In genomic region chr3:143369002-143369401, GRCm38 (mm10) we compare ENCODE assay signal across 23 mouse cellular contexts.
A peak's percentile ranks its signal among the peaks of the same experiment; 100 is the strongest.
DNase-seq lines count a peak whose midpoint lies in the region; ATAC-seq and TF ChIP-seq lines count a peak whose summit lies in the region.
"Had no signal": no experiment of that assay in that cellular context is flagged by ENCODE, and none has a peak within 500 bp of the region (broad histone marks: within the 10 kb centered on the region; RNA-seq: fewer than 3 reads in every experiment).

No protein-coding gene starts in this region.

- ATAC-seq in kidney, embryonic 16.5 days (ENCODE audit: low FRiP score, low TSS enrichment): no peak
- ATAC-seq in Patski: no peak
- no peak for ATAC-seq in liver, embryonic 11.5 days (replicated peaks; ENCODE audit: low FRiP score)
- ATAC-seq: forebrain, embryonic 13.5 days; forebrain, embryonic 15.5 days; forebrain, postnatal 0 days had no signal

- WGBS in kidney, embryonic 16.5 days: 97% methylated on average over 1 of the region's 1 CpGs
- 81% methylated on average over 1 of the region's 1 CpGs for WGBS in liver, embryonic 11.5 days

- no peaks in the 10 kb centered on the region for H3K36me3 ChIP-seq in kidney, embryonic 16.5 days (ENCODE audit: insufficient read depth, low read length)
- no peaks in the 10 kb centered on the region for H3K36me3 ChIP-seq in liver, embryonic 11.5 days (ENCODE audit: control insufficient read depth, insufficient read depth, low read length)
- H3K36me3 ChIP-seq: embryonic facial prominence, embryonic 10.5 days; embryonic facial prominence, embryonic 12.5 days; forebrain, embryonic 15.5 days; G1E had no signal

- no peaks in the 10 kb centered on the region for H3K9me3 ChIP-seq in kidney, embryonic 16.5 days (ENCODE audit: low read length)
- H3K9me3 ChIP-seq in liver, embryonic 11.5 days (ENCODE audit: control insufficient read depth, low read length): no peaks in the 10 kb centered on the region
- H3K9me3 ChIP-seq: embryonic facial prominence, embryonic 10.5 days; embryonic facial prominence, embryonic 12.5 days; forebrain, embryonic 13.5 days; forebrain, embryonic 15.5 days had no signal

- H3K4me1 ChIP-seq in kidney, embryonic 16.5 days (ENCODE audit: insufficient read depth, low read length): no peaks in the 10 kb centered on the region
- H3K4me1 ChIP-seq in liver, embryonic 11.5 days (replicated peaks; ENCODE audit: control insufficient read depth, insufficient read depth, low read length): no peaks in the 10 kb centered on the region
- H3K4me1 ChIP-seq: embryonic facial prominence, embryonic 10.5 days; embryonic facial prominence, embryonic 12.5 days; forebrain, embryonic 13.5 days; forebrain, embryonic 15.5 days had no signal

- POLR2A ChIA-PET in Patski (lab: Charles Lee): no interaction called here

- H3K27ac ChIP-seq in kidney, embryonic 16.5 days (ENCODE audit: low read length): no peak overlapping the region
- no peak overlapping the region for H3K27ac ChIP-seq in liver, embryonic 11.5 days (ENCODE audit: low read depth, low read length)
- H3K27ac ChIP-seq: embryonic facial prominence, embryonic 10.5 days; embryonic facial prominence, embryonic 12.5 days; forebrain, embryonic 13.5 days; forebrain, embryonic 15.5 days had no signal

- H3K4me2 ChIP-seq in kidney, embryonic 16.5 days (replicated peaks; ENCODE audit: low read depth, low read length): no peak overlapping the region
- H3K4me2 ChIP-seq in liver, embryonic 11.5 days: no peak overlapping the region
- H3K4me2 ChIP-seq: embryonic facial prominence, embryonic 12.5 days; forebrain, embryonic 13.5 days; forebrain, embryonic 15.5 days had no signal

- peak; percentile 33 for TF ChIP-seq CTCF in Patski (IDR thresholded peaks at IDR 0.05)

- in situ Hi-C loops in Patski (cut with MboI; ENCODE audit: low pct_unique_long_range_greater_than_20kb): no loop called here

- H3K9ac ChIP-seq in kidney, embryonic 16.5 days (replicated peaks; ENCODE audit: low read length): no peak overlapping the region
- no peak overlapping the region for H3K9ac ChIP-seq in liver, embryonic 11.5 days (ENCODE audit: low read depth, low read length)
- H3K9ac ChIP-seq: embryonic facial prominence, embryonic 12.5 days; forebrain, embryonic 13.5 days; forebrain, embryonic 15.5 days; forebrain, postnatal 0 days had no signal

- no peak overlapping the region for H3K4me3 ChIP-seq in kidney, embryonic 16.5 days (ENCODE audit: low read length)
- no peak overlapping the region for H3K4me3 ChIP-seq in liver, embryonic 11.5 days (ENCODE audit: low read depth, low read length)
- H3K4me3 ChIP-seq: embryonic facial prominence, embryonic 10.5 days; embryonic facial prominence, embryonic 12.5 days; forebrain, embryonic 13.5 days; forebrain, embryonic 15.5 days had no signal

- CTCF ChIA-PET in Patski (lab: Charles Lee): interaction anchor here (1.6 kb wide), 1 partner anchor 10 kb away, joined by 7 read pairs; no protein-coding TSS in a partner anchor

- no peaks in the 10 kb centered on the region for H3K27me3 ChIP-seq in kidney, embryonic 16.5 days (ENCODE audit: insufficient read depth, low read length)
- H3K27me3 ChIP-seq in Patski: no peaks in the 10 kb centered on the region
- no peaks in the 10 kb centered on the region for H3K27me3 ChIP-seq in liver, embryonic 11.5 days (replicated peaks; ENCODE audit: control insufficient read depth, insufficient read depth, low read length)
- H3K27me3 ChIP-seq: embryonic facial prominence, embryonic 12.5 days; forebrain, embryonic 13.5 days; forebrain, embryonic 15.5 days had no signal

- DNase-seq in heart, adult 11 months: peak; percentile 52
- no peak for DNase-seq in heart, adult 18-20 months
- DNase-seq in kidney, adult 9 months: peak; percentile 31
- peak; percentile 19 for DNase-seq in 416B (ENCODE audit: low read depth)
- no peak for DNase-seq in Patski (ENCODE audit: low read depth, low spot score)
- no peak for DNase-seq in liver, embryonic 11.5 days (ENCODE audit: low spot score)
- DNase-seq: adrenal gland, adult 2 months; adrenal gland, postnatal 10 days; adrenal gland, postnatal 25 days; cerebellum, adult 11 months; cerebellum, adult 18-20 months; cerebellum, adult 8-10 months; cerebellum, adult 9-11 months; cerebellum, postnatal 14 days; cerebellum, postnatal 36 days; embryo, embryonic 11 days; forebrain, postnatal 0 days had no signal

Comparison
In these comparisons a context has a peak if more than half of its experiments do, and no peak if none do; other contexts are left out.
1. DNase-seq: peak in heart, adult 11 months (single experiment), kidney, adult 9 months (single experiment) and 416B (single experiment); none in heart, adult 18-20 months (0 of 2), Patski (single experiment) and liver, embryonic 11.5 days (single experiment).